Mouse (Mus musculus) cerebellum, postnatal 10 days (tissue): ENCODE data around the gene Supt5.
A peak's percentile ranks its signal among the peaks of the same experiment; 100 is the strongest.

ENCODE experiments used
- DNase-seq, 2 experiments: peaks; one replicate each; pipeline ENCODE4 v3.0.0; 2021; ENCODE audit warnings: mixed read lengths in 2 of 2

Gene Supt5

GRCm38 (mm10) chr7:28350155-28350883, 11.8 kb upstream of the Supt5 start, which contains the start of gene Rps16:
Rps16 (plus strand) TSS chr7:28350652.
- peak; percentile 99 for DNase-seq

GRCm38 (mm10) chr7:28348601-28349000, 10.1 kb upstream of the Supt5 start:
- DNase-seq = peak; percentile 55 to 68

GRCm38 (mm10) chr7:28347746-28348145, 9.2 kb upstream of the Supt5 start:
- no peak for DNase-seq

- DNase-seq = peak; percentile 82 to 85
Observed at GRCm38 (mm10) chr7:28344637-28345036, 6.1 kb upstream of the Supt5 start.

GRCm38 (mm10) chr7:28341381-28341780, 2.8 kb upstream of the Supt5 start:
- DNase-seq = no peak

GRCm38 (mm10) chr7:28339213-28339917, 819 bp upstream of the Supt5 start:
- peak; percentile 57 to 62 for DNase-seq

GRCm38 (mm10) chr7:28335471-28335870, 3.1 kb downstream of the Supt5 start:
- no peak for DNase-seq

GRCm38 (mm10) chr7:28334534-28334933, 4.0 kb downstream of the Supt5 start:
- no peak for DNase-seq

DNA sequence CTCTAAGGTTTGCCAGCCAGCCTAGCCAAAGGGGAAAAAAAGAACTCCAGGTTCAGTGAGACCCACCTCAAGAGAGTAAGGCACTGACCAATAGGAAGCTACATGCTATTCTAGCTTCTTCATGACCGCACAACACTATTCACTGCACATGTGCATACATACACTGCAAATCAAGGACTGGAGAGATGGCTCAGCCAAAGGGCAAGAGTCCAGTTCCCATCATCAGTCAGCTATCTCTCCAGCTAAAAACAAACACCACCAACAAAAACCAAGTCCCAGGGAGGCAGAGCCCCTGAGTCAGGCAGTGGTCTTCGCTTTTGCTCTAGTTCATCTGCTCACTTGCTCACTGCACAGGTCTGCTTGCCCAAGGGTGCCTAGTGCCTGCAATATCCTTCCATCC, 10.3 kb downstream of the Supt5 start:
- no peak for DNase-seq

- DNase-seq = no peak
Observed at GRCm38 (mm10) chr7:28326457-28326856, 12.1 kb downstream of the Supt5 start.

GRCm38 (mm10) chr7:28325293-28325692, 13.3 kb downstream of the Supt5 start:
- DNase-seq = no peak

DNA sequence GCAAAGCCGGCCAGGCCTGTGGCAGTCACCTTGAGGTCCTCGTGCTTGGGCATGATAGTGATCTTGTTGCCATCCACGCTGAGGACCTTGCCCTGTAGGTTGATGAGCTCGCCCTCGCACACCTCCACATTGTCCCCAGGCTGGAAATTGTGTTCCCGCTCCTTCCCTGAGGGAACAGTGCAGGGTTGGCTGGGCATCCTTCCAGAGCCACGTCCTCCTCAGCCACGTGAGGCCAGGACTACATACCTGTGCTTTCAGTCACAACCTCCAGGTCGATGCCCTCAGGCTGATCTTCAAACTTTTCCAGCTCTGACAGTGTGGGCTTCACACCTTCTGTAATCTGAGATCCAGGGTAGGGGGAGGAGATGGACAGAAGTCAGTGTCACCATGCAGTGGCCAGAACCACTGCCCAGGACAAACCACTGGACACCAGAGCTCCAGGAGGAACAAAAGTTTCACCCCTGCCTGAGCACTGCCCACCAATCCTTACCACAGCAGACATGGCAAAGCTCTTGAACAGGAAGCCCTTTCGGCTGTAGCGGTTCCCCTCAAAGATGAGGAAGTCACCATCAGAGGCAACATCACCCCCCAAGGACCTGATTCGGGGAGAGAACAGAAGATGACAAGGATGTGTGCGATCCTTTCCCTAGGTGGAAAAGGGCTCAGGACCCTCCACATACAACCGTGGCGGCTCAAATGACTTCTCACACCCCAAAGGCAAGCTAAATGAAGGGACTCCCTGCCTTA, 16.4 kb downstream of the Supt5 start:
- DNase-seq = no peak

GRCm38 (mm10) chr7:28318714-28319113, 19.8 kb downstream of the Supt5 start:
- DNase-seq = no peak

DNA sequence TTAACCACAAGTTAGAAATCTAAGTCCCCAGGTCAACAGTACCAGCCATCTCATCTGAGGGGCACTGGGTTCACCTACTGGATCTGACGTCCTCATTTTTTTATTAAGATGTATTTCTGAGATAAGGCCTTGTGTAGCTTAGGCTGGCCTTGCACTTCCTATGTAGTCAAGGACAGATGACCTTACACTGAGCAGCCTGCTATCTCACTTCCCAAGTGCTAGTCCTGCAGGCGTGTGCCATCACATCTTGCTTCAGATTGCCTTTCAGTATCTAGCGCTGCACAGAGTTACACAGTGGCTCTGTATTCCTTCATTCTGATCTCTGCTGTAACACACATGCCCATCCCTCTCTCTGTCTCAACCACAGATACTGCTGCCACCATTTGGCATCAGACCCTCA, 20.5 kb downstream of the Supt5 start:
- no peak for DNase-seq

DNA sequence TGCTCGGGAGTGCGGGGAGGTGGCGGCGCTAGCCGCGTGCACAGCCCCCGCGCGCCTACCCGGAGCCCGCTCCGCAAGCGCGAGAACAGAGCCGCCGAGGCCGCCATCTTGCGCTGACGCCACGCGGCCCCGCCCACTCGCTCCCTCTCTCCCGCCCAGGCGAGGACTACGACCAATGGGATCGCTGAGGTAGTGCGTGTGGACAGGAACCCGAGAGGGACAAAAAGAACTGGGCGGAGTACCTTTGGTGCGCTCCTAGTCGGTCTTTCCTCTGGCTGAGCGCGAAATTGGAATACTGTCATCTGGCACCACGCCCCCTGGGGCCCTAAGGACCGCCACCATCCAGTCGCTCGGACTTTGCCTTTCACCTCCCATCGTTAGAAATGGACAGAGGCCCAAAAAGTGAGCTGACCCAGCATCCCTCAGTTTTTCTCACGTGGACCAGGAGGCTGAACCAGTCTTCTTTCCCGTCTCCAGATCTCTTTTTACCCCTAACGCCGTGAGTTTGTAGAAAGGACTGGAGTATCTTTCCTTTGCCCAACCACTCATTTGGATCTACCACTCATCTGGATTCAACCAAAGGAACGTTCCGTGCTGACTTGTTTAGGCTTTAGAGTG, 26.5 kb downstream of the Supt5 start, which contains the start of gene Timm50:
TSS of gene Timm50 (minus strand) at position 147 of the 618 bp plus-strand sequence.
- peak; percentile 99 for DNase-seq

DNA sequence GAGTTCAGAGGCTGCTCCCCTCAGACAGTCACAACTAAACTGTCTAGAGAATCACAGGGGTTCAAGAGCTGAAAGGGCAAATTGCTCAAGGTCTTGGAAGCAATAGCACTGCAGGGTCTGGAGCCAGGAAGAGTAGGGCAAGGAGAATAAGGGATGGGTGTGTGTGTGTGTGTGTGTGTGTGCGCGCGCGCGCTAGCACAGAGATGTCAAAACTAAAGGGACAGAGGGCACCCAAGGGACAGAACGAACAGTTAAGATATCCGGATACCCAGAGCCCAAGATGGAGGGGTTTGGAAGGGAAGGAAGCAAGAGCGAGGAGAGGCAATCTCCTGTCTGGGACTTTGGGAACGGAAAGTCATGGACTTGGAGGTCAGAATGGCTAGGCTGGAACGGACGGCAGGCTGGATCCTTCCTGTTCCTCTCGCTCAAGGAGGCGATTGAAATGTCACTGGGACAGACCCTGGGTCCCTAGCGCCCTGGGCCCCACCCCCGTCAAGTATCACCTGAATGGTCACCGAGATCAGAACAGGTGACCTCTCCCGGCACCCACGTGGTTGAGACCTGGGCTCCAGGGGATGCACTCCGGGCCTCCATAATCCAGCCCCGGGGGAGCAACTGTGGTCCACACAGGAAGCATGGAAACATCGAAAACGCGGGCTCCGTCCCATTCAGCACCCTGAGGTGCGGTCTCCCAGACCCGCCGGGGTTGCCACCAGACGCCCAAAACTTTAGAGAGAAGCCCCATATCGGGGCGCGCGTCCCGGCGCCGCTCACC, 27.2 kb downstream of the Supt5 start:
- peak in 1 of 2 experiments; percentile 62 for DNase-seq

GRCm38 (mm10) chr7:28309737-28310136, 28.8 kb downstream of the Supt5 start:
- peak; percentile 70 to 85 for DNase-seq

- no peak for DNase-seq
Observed at GRCm38 (mm10) chr7:28306216-28306615, 32.3 kb downstream of the Supt5 start.

DNA sequence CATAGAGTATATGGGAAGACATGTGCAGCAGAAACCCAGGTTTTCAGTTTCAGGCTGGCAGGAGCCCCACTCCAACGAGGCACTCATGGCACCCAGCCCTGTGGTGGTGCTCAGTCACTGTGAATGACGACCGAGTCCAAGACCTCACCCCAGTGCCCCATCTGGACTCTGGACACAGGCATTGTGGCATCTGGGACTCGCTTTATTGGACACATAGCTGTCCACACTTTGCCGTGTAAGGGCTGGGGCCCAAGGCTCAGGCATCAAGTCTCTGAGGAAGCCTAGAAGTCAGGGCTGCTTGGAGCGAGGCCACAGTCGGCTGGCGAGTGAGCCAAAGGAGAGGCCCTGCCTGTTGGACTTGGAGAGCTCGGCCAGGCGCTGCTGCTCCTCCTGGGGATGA, 32.9 kb downstream of the Supt5 start:
- peak; percentile 87 to 94 for DNase-seq

DNA sequence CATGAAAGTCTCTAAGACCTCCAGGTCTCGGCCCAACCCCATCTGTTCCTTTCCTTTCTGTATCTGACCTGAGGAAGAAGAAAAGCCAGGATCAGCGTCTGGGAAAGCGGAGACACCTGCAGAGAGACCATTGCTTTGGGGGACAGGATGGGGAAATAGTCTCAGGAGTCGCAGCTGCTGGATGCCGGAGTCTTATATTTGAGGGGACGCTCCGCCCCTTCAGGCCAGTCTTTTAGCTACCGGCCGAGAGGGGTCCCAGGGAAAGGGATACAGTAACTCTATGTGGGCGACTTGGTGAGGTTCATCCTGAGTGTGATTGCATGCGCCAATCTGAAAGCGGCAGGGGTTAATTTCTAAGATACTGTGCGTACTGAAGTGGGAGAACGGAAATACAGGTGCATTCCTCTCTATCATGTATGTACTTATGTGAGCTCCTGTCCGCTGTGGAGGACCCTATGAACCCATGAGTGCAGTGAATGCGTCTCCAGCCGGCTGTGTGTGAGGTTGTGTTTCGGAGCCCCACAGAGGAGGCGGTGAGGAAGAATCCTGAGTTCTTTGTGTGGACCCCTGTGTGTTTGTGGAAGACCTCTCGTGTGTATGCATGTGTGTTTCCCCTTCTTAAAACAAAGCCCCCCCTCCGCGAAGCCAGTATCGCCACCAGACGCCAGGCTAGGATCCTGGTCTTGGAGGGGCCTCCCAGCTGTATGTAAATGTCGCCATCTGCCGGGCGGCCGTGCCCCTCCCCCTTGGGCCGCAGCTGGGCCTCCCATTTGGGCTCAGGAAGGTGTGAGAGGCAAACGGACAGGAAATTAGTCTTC, 36.7 kb downstream of the Supt5 start, which contains the start of gene Dll3:
TSS of gene Dll3 (minus strand) at position 623 of the 818 bp plus-strand sequence.
- DNase-seq = peak; percentile 82 to 86
